Mouse (Mus musculus) bone marrow macrophage, adult 2 months (primary cell): ENCODE data around the gene Naa60.

Source experiments
- CTCF ChIP-seq: IDR thresholded peaks from 2 replicates; pipeline ENCODE4 v1.5.1; 2012; ENCODE audit warnings: low read depth, mild to moderate bottlenecking, low read length, moderate library complexity
- POLR2A ChIP-seq: IDR thresholded peaks from 2 replicates; pipeline ENCODE4 v1.6.1; 2012; ENCODE audit warnings: mild to moderate bottlenecking, low read depth, low read length, borderline replicate concordance

- no peak for TF ChIP-seq POLR2A
- TF ChIP-seq CTCF: no peak
Observed at GRCm38 (mm10) chr16:3848416-3848815, 23.8 kb upstream of the Naa60 start.
